Mouse (Mus musculus) cortical plate, adult 2 months (tissue): Measurements from ENCODE around the gene Abi1. TPM values are rescaled to one million over a fixed set of nuclear protein-coding genes. Genes with fewer than 3 reads are reported as not detected.

Source experiments
- H3K27ac ChIP-seq: fragments of 200-500 bp; 2 replicates; pipeline ENCODE4 v1.5.1; 2012; ENCODE audit warnings: low read length, control low read depth, inconsistent platforms; ENCODE audit not compliant: insufficient read depth
- H3K4me1 ChIP-seq: fragments of 200-500 bp; 2 replicates; pipeline ENCODE4 v1.6.1; 2011; ENCODE audit warnings: low read length; ENCODE audit not compliant: control insufficient read depth, insufficient read depth
- H3K4me3 ChIP-seq: fragments of 200-500 bp; 2 replicates; pipeline ENCODE4 v1.5.1; 2011; ENCODE audit warnings: mild to moderate bottlenecking, low read length, control low read depth; ENCODE audit not compliant: insufficient read depth
- CTCF ChIP-seq: fragments of 200-500 bp; IDR thresholded peaks from 2 replicates; pipeline ENCODE4 v1.5.1; 2011; ENCODE audit warnings: mild to moderate bottlenecking, control low read depth, low read length; ENCODE audit not compliant: insufficient read depth; ENCODE audit errors: extremely low read depth
- POLR2A ChIP-seq: fragments of 200-500 bp; IDR thresholded peaks from 2 replicates; pipeline ENCODE4 v1.6.1; 2011; ENCODE audit warnings: mild to moderate bottlenecking, low read length, control low read depth; ENCODE audit not compliant: insufficient read depth; ENCODE audit errors: extremely low read depth
- polyA plus RNA-seq: library from polyadenylated mRNA; depleted of rRNA; stranded (reverse); fragments of >200 nt; gene quantifications from 2 replicates; pipeline ENCODE4 v1.2.3, GENCODE M21; 2012; rRNA removed

Abi1 gene
- polyA plus RNA-seq = 130 and 136 TPM in 2 replicates

- TF ChIP-seq CTCF (no peak), POLR2A (peak; percentile 96)
- Histone ChIP-seq H3K27ac (peak within 1 kb of the TSS; percentile 95), H3K4me3 (peak within 1 kb of the TSS; percentile 90), H3K4me1 (no peaks in the 10 kb centered on the region; the same call in 1 of the 2 replicates)
Observed at GRCm38 (mm10) chr2:23040001-23040646, at the start of gene Abi1. Abi1 (minus strand) TSS chr2:23040241.

GRCm38 (mm10) chr2:23084540-23084939 lies 44.5 kb upstream of the Abi1 start:
- Histone ChIP-seq H3K4me3 (no peak overlapping the region), H3K27ac (no peak overlapping the region), H3K4me1 (no peaks in the 10 kb centered on the region)
- TF ChIP-seq CTCF (no peak), POLR2A (no peak)

DNA sequence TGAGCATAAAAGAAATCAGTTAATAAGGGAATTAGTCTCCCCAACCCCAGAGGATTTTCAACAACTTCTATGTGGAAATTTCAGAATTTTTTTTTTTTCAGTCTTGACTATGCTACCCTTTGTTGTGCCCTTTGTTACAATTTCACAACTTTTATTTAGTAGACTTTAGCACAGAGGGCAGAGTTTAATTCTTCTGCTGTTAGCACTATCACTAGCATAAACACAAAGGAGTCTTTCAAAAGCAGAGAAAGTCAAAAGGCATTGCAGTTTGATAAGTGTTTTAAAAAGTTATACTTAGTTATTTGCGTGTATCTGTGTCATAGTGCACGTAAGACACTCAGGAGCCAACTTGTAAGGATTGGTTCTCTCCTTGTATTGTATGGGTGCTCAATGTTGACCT lies 38.5 kb upstream of the Abi1 start:
- Histone ChIP-seq H3K4me3 (no peak overlapping the region), H3K27ac (no peak overlapping the region), H3K4me1 (no peaks in the 10 kb centered on the region)
- TF ChIP-seq POLR2A (no peak), CTCF (no peak)

- TF ChIP-seq CTCF = no peak
- TF ChIP-seq POLR2A = no peak
- H3K4me3 ChIP-seq = no peak overlapping the region
- H3K4me1 ChIP-seq = peaks cover 2% of the 10 kb centered on the region; the same call in 1 of the 2 replicates
- no peak overlapping the region for H3K27ac ChIP-seq
Observed at GRCm38 (mm10) chr2:23077693-23078092, 37.7 kb upstream of the Abi1 start.

DNA sequence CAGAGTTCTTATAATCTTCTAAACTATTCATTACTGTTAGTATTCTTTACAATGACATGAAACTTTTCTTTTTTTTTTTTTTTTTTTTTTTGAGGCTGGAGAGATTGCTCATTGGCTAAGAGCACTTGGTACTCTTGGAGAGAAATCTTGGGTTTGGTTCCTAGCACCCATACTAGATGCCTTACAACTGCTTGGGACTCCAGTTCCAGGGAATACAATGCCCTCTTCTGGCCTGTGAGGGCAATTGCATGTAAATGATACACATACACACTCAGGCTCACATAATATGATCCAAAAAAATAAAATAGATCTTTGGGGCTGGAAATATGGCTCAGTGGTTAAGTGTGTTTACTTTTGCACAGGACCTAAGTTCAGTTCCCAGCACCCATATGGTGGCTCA lies 36.7 kb upstream of the Abi1 start:
- peaks cover 2% of the 10 kb centered on the region; the same call in 1 of the 2 replicates for H3K4me1 ChIP-seq
- H3K27ac ChIP-seq = no peak overlapping the region
- no peak for TF ChIP-seq CTCF
- no peak for TF ChIP-seq POLR2A
- no peak overlapping the region for H3K4me3 ChIP-seq

- no peak for TF ChIP-seq POLR2A
- no peak for TF ChIP-seq CTCF
Observed at GRCm38 (mm10) chr2:23075846-23076245, 35.8 kb upstream of the Abi1 start.

GRCm38 (mm10) chr2:23071406-23071805 lies 31.4 kb upstream of the Abi1 start:
- H3K4me3 ChIP-seq = no peak overlapping the region
- no peak overlapping the region for H3K27ac ChIP-seq
- H3K4me1 ChIP-seq = peaks cover 4% of the 10 kb centered on the region
- no peak for TF ChIP-seq POLR2A
- TF ChIP-seq CTCF = no peak

More at GRCm38 (mm10) chr2:23075846-23076245, 35.8 kb upstream of the Abi1 start:
- peaks cover 2% of the 10 kb centered on the region for H3K4me1 ChIP-seq
- no peak overlapping the region for H3K27ac ChIP-seq
- H3K4me3 ChIP-seq = no peak overlapping the region

DNA sequence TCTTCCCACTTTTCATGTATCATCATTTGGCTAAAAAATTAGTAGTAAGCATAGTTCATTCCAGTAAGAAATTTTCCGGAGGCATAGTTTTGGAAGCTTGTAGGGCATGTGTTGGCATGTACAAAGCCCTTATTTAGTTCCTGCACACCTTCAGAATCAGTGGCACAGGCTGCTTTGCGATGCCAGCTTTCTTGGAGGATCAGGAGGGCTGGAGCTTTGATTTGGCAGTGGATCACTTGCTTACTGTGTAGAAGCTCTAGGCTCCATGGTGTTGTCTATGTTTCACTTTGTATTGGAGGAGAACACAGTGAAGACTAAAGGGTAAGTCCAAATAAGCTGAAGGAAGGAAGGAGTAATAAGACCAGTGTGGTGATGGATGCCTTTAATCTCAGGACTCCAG lies 30.4 kb upstream of the Abi1 start:
- no peak overlapping the region for H3K4me3 ChIP-seq
- no peak overlapping the region for H3K27ac ChIP-seq
- peaks cover 4% of the 10 kb centered on the region for H3K4me1 ChIP-seq
- TF ChIP-seq CTCF (no peak), POLR2A (no peak)

DNA sequence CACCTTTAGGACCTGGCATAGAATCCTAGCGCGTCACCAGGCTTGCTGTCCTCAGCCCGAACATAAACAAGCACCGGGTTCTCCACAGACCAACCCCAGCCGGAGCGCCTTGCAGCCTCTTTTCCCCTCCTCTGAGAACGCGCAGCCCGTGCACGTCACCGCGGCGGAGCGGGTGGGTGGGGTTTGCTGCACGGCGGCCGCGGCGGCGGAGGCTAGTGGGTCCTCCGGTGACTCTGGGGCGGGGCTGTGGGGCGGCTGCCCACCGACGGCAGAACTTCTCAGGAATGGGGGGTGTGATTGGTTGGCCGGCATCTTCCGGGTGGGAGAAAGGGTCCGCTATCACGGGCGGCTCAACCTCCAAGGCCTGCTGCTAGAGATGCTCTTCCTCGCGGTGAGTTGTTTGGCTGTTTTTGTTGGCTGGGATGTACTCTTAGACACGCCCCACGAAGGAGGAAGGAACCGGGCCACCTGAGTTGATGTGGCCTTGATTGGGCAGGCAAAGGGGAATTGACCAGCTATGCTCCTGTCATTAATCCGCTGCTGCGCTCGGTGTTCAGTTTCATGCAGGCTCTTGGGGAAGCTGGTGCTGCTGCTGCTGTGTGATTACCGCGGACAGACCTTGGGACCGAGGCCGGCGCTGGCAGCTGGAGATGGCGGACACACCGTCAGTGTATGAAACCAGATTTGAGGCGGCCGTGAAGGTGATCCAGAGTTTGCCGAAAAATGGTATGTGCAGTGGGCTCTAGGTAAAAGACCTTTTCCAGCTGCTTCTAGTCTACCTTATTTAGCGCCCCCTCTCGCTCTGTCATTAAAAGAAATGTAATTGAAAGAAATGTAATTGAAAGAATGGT lies 29.1 kb upstream of the Abi1 start:
- TF ChIP-seq POLR2A (peak; percentile 97), CTCF (no peak)

More for the DNA sequence above, 29.1 kb upstream of the Abi1 start:
- Histone ChIP-seq H3K4me3 (peak overlapping the region; percentile 89), H3K4me1 (peaks cover 4% of the 10 kb centered on the region), H3K27ac (peak overlapping the region; percentile 96)
